Mouse (Mus musculus) midbrain, embryonic 14.5 days (tissue): ENCODE measurements around the gene Nr2f6. TPM values are rescaled to one million over a fixed set of nuclear protein-coding genes. Genes with fewer than 3 reads are reported as not detected.

ENCODE experiments used
- ATAC-seq: fragments of 200-750 bp; cut with Nextera tagmentation; 2 replicates; pipeline ENCODE4 v1.8.0; 2017; ENCODE audit warnings: moderate number of reproducible peaks, moderate library complexity; ENCODE audit not compliant: low FRiP score, low TSS enrichment
- DNase-seq: peaks from one replicate; pipeline ENCODE4 v3.0.0-alpha.2; 2015
- H3K27ac ChIP-seq: fragments of 300-500 bp; sonication (generic); replicated peaks from 2 replicates; pipeline ENCODE4 v1.5.1; 2014; ENCODE audit warnings: mild to moderate bottlenecking, low read depth, low read length, moderate library complexity
- H3K27me3 ChIP-seq: fragments of 300-500 bp; sonication (generic); 2 replicates; pipeline ENCODE4 v1.6.1; 2014; ENCODE audit warnings: low read length, control low read depth, mixed read lengths; ENCODE audit not compliant: control insufficient read depth, insufficient read depth
- H3K36me3 ChIP-seq: fragments of 300-500 bp; sonication (generic); 2 replicates; pipeline ENCODE4 v1.6.1; 2014; ENCODE audit warnings: low read length, control low read depth; ENCODE audit not compliant: control insufficient read depth, insufficient read depth
- H3K4me1 ChIP-seq: fragments of 300-500 bp; sonication (generic); 2 replicates; pipeline ENCODE4 v1.6.1; 2014; ENCODE audit warnings: mild to moderate bottlenecking, antibody characterized with exemption, low read length, control low read depth; ENCODE audit not compliant: control insufficient read depth, insufficient read depth
- H3K4me2 ChIP-seq: fragments of 300-500 bp; sonication (generic); 2 replicates; pipeline ENCODE4 v1.6.1; 2014; ENCODE audit warnings: mild to moderate bottlenecking, low read length, moderate library complexity
- H3K4me3 ChIP-seq: fragments of 300-500 bp; sonication (generic); replicated peaks from 2 replicates; pipeline ENCODE4 v1.5.1; 2014; ENCODE audit warnings: low read depth, low read length
- H3K9ac ChIP-seq: fragments of 300-500 bp; sonication (generic); replicated peaks from 2 replicates; pipeline ENCODE4 v1.6.1; 2014; ENCODE audit warnings: mild to moderate bottlenecking, low read length, moderate library complexity
- H3K9me3 ChIP-seq: fragments of 300-500 bp; sonication (generic); 2 replicates; pipeline ENCODE4 v1.6.1; 2016; ENCODE audit warnings: low read length, control low read depth, mixed read lengths; ENCODE audit not compliant: control insufficient read depth
- WGBS: fragments of 180-500 bp; shearing (Covaris S2); extraction: QIAGEN DNeasy Blood & Tissue Kit; methylation state at CpG from one replicate; pipeline ENCODE4 v1.1.7; 2014; 5-methylcytosine and 5-hydroxymethylcytosine counted together
- polyA plus RNA-seq: library from polyadenylated mRNA; unstranded; fragments of >200 nt; fragmentation: Nextera tagmentation; extraction: Ambion mirVana; gene quantifications from 2 replicates; pipeline ENCODE4 v1.2.1, GENCODE M21; 2014

Nr2f6 gene
- 24.9 and 29.4 TPM in 2 replicates for polyA plus RNA-seq

GRCm38 (mm10) chr8:71381421-71381970 is at the start of gene Nr2f6:
Nr2f6 (minus strand) TSS chr8:71381960.
- peak within 1 kb of the TSS; percentile 74 for H3K9ac ChIP-seq
- H3K27me3 ChIP-seq, result peaks cover 7% of the 10 kb centered on the region; the same call in 1 of the 2 replicates
- peak within 1 kb of the TSS; percentile 99 for H3K4me2 ChIP-seq
- peak within 1 kb of the TSS; percentile 70 for H3K4me3 ChIP-seq
- peak; percentile 84 for DNase-seq
- H3K36me3 ChIP-seq, result no peaks in the 10 kb centered on the region; the same call in 1 of the 2 replicates
- WGBS, result 0% methylated on average over 71 of the region's 89 CpGs
- peak; percentile 31 for ATAC-seq
- peaks cover 45% of the 10 kb centered on the region for H3K4me1 ChIP-seq
- H3K9me3 ChIP-seq, result no peaks in the 10 kb centered on the region
- peak within 1 kb of the TSS; percentile 93 for H3K27ac ChIP-seq

DNA sequence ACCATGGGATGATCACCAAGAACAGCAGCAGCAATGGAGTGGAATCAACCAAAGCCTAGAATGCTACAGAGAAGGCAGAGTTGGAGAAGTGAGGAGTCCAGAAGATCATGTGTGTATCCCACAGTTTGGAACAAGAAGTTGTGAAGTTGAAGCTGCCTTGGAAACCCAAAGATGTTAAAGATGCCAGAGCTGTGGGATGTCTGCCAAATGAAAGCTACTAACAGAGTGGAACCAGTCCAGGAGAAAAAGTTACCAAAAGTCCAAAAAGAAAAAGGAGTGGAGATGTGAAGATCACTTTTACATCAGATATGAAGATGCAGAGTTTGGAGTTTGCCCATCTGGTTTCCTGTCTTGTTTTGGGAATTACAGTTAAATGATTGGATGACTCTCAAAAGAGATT is 40.4 kb upstream of the Nr2f6 start:
- Histone ChIP-seq H3K9me3 (no peaks in the 10 kb centered on the region), H3K4me2 (no peak overlapping the region)
- no peak for ATAC-seq

GRCm38 (mm10) chr8:71411535-71412273 is 29.9 kb upstream of the Nr2f6 start:
- Histone ChIP-seq H3K27me3 (no peaks in the 10 kb centered on the region), H3K27ac (no peak overlapping the region), H3K36me3 (no peaks in the 10 kb centered on the region), H3K4me2 (no peak overlapping the region), H3K9ac (no peak overlapping the region), H3K4me1 (peaks cover 3% of the 10 kb centered on the region), H3K4me3 (no peak overlapping the region), H3K9me3 (no peaks in the 10 kb centered on the region)
- DNase-seq (no peak), ATAC-seq (no peak)
- 44% methylated on average over 11 of the region's 11 CpGs for WGBS

More for the DNA sequence above, 40.4 kb upstream of the Nr2f6 start:
- DNase-seq, result no peak
- H3K4me1 ChIP-seq, result no peaks in the 10 kb centered on the region
- no peak overlapping the region for H3K9ac ChIP-seq
- no peaks in the 10 kb centered on the region for H3K36me3 ChIP-seq
- H3K27me3 ChIP-seq, result no peaks in the 10 kb centered on the region
- H3K27ac ChIP-seq, result no peak overlapping the region
- no peak overlapping the region for H3K4me3 ChIP-seq

GRCm38 (mm10) chr8:71408231-71408630 is 26.5 kb upstream of the Nr2f6 start:
- Histone ChIP-seq H3K27me3 (no peaks in the 10 kb centered on the region), H3K4me2 (no peak overlapping the region), H3K9me3 (no peaks in the 10 kb centered on the region), H3K36me3 (no peaks in the 10 kb centered on the region), H3K27ac (no peak overlapping the region), H3K9ac (no peak overlapping the region), H3K4me3 (no peak overlapping the region), H3K4me1 (peaks cover 11% of the 10 kb centered on the region)
- WGBS, result 93% methylated on average over 4 of the region's 4 CpGs
- ATAC-seq, result no peak
- DNase-seq, result no peak

- Histone ChIP-seq H3K27ac (no peak overlapping the region), H3K36me3 (0 out of 2 replicates have a peak, but pooled peaks cover 3% of the 10 kb centered on the region), H3K4me3 (no peak overlapping the region), H3K4me1 (peaks cover 11% of the 10 kb centered on the region), H3K4me2 (no peak overlapping the region), H3K9me3 (no peaks in the 10 kb centered on the region), H3K9ac (no peak overlapping the region), H3K27me3 (no peaks in the 10 kb centered on the region)
- DNase-seq (no peak), ATAC-seq (no peak)
- 95% methylated on average over 14 of the region's 14 CpGs for WGBS
Measured at GRCm38 (mm10) chr8:71407441-71407840, 25.7 kb upstream of the Nr2f6 start.

DNA sequence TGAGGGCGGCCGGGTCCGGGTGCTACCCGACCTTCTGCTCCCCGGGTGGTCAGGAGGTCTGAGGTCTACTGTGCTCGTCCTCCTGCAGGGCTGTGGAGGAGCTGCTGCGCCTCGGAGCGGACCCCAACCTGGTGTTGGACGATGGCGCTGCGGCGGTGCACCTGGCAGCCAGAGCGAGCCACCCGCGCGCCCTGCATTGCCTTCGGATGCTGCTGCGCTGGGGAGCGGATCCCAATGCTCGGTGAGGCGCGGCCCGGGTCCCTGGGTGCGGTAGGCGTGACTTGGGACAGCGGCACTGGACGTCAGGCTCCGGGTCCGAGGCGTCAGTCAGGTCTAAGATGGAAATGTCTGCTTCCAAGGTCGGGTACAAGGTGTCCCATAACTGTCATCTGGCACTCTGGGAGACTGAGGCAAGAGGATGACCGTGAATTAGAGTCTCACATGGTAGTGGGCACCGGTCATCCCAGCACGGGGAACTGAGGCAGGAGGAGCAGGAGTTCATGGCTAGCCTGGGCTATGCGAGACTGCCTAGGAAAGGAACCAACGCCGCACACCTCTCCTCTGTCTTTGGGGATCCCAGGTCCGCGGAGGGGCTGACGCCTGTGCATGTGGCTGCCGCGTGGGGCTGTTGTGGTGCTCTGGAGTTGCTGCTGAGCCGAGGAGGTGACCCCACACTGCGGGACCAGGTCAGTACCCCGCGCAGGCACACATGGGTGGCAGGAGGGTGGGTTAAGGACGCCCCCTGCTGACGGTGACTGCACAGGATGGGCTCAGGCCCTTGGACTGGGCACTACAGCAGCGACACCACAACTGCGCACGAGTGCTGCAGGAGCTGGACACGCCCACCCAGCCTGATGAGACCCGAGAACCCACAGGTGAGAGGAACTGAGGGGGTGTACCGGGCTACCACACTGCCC is 24.6 kb upstream of the Nr2f6 start:
- peak overlapping the region; percentile 90 for H3K4me2 ChIP-seq
- H3K4me3 ChIP-seq, result peak overlapping the region; percentile 41
- DNase-seq, result peak; percentile 52
- H3K27ac ChIP-seq, result no peak overlapping the region
- peak overlapping the region; percentile 46; the same call in 1 of the 2 replicates for H3K9ac ChIP-seq
- H3K4me1 ChIP-seq, result peaks cover 11% of the 10 kb centered on the region
- H3K36me3 ChIP-seq, result 0 out of 2 replicates have a peak, but pooled peaks cover 3% of the 10 kb centered on the region
- ATAC-seq, result peak; percentile 59
- no peaks in the 10 kb centered on the region for H3K27me3 ChIP-seq
- H3K9me3 ChIP-seq, result no peaks in the 10 kb centered on the region
- WGBS, result under 1% methylated on average over 55 of the region's 55 CpGs

GRCm38 (mm10) chr8:71405401-71406098 is 23.8 kb upstream of the Nr2f6 start, which contains the start of gene Ankle1:
Ankle1 (plus strand) TSS chr8:71406010.
- Histone ChIP-seq H3K4me1 (peaks cover 11% of the 10 kb centered on the region), H3K36me3 (0 out of 2 replicates have a peak, but pooled peaks cover 6% of the 10 kb centered on the region), H3K9me3 (no peaks in the 10 kb centered on the region), H3K4me2 (peak within 1 kb of the TSS; percentile 90), H3K27me3 (no peaks in the 10 kb centered on the region), H3K27ac (no peak within 1 kb of the TSS; the same call in 1 of the 2 replicates), H3K9ac (peak within 1 kb of the TSS; percentile 46), H3K4me3 (peak within 1 kb of the TSS; percentile 41)
- 16% methylated on average over 33 of the region's 33 CpGs for WGBS
- DNase-seq, result peak; percentile 95
- ATAC-seq, result peak; percentile 83

DNA sequence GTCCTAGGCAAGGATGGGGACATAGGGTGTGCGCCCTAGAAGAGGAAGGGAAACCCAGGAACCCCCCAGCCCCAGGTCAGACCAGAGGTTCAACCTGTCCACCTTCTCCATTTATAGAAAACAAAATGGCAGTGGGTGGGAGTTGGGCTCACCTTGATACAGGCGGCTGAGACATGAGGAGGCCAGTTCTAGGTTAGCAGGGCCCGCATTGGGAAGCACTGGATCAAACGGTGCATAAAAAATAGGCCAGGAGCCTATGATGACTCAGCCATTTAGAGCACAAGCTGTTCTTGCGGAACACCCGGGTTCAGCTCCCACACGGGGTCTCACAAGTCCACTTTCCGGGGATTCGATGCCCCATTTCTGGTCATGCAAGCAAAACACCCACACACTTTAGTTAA is 23.2 kb upstream of the Nr2f6 start:
- no peak overlapping the region for H3K27ac ChIP-seq
- no peak overlapping the region for H3K4me3 ChIP-seq
- no peak for ATAC-seq
- H3K9me3 ChIP-seq, result no peaks in the 10 kb centered on the region
- peak overlapping the region; percentile 90; the same call in 1 of the 2 replicates for H3K4me2 ChIP-seq
- H3K9ac ChIP-seq, result no peak overlapping the region
- WGBS, result 89% methylated on average over 9 of the region's 9 CpGs
- H3K4me1 ChIP-seq, result peaks cover 11% of the 10 kb centered on the region
- no peaks in the 10 kb centered on the region for H3K27me3 ChIP-seq
- H3K36me3 ChIP-seq, result 0 out of 2 replicates have a peak, but pooled peaks cover 6% of the 10 kb centered on the region
- DNase-seq, result no peak
